Mouse (Mus musculus): ENCODE measurements around the gene Il10ra.
A peak's percentile ranks its signal among the peaks of the same experiment; 100 is the strongest.

Gene Il10ra

GRCm38 (mm10) chr9:45255967-45256366 lies 13.0 kb downstream of the Il10ra start:
- no peak for DNase-seq

- no peak for DNase-seq
Observed at GRCm38 (mm10) chr9:45255431-45255830, 13.5 kb downstream of the Il10ra start.

- no peak for DNase-seq
Observed at GRCm38 (mm10) chr9:45254605-45255004, 14.3 kb downstream of the Il10ra start.

GRCm38 (mm10) chr9:45254021-45254420 lies 14.9 kb downstream of the Il10ra start:
- DNase-seq = no peak

GRCm38 (mm10) chr9:45252395-45252794 lies 16.6 kb downstream of the Il10ra start:
- no peak for DNase-seq

- no peak for DNase-seq
Observed at GRCm38 (mm10) chr9:45251990-45252389, 17.0 kb downstream of the Il10ra start.

GRCm38 (mm10) chr9:45251281-45251680 lies 17.7 kb downstream of the Il10ra start:
- DNase-seq = no peak

GRCm38 (mm10) chr9:45250306-45250705 lies 18.6 kb downstream of the Il10ra start:
- DNase-seq = no peak

GRCm38 (mm10) chr9:45247536-45247935 lies 21.4 kb downstream of the Il10ra start:
- no peak for DNase-seq

GRCm38 (mm10) chr9:45246060-45246459 lies 22.9 kb downstream of the Il10ra start:
- no peak for DNase-seq

- DNase-seq = no peak
Observed at GRCm38 (mm10) chr9:45245432-45245831, 23.5 kb downstream of the Il10ra start.

GRCm38 (mm10) chr9:45241397-45241796 lies 27.6 kb downstream of the Il10ra start:
- no peak for DNase-seq

- no peak for DNase-seq
Observed at GRCm38 (mm10) chr9:45236744-45237143, 32.2 kb downstream of the Il10ra start.

GRCm38 (mm10) chr9:45235668-45236227 lies 33.2 kb downstream of the Il10ra start:
- DNase-seq = no peak

GRCm38 (mm10) chr9:45229359-45229758 lies 39.6 kb downstream of the Il10ra start:
- DNase-seq = no peak

GRCm38 (mm10) chr9:45221567-45221966 lies 47.4 kb downstream of the Il10ra start:
- DNase-seq = peak; percentile 95

- no peak for DNase-seq
Observed at GRCm38 (mm10) chr9:45219644-45220043, 49.3 kb downstream of the Il10ra start.

- peak; percentile 11 for DNase-seq
Observed at GRCm38 (mm10) chr9:45215526-45216179, 53.3 kb downstream of the Il10ra start.

GRCm38 (mm10) chr9:45212001-45212400 lies 56.9 kb downstream of the Il10ra start:
- no peak for DNase-seq

GRCm38 (mm10) chr9:45207015-45207743 lies 61.8 kb downstream of the Il10ra start:
- DNase-seq = no peak

- DNase-seq = no peak
Observed at GRCm38 (mm10) chr9:45206121-45206520, 62.8 kb downstream of the Il10ra start.

- no peak for DNase-seq
Observed at GRCm38 (mm10) chr9:45205143-45205542, 63.8 kb downstream of the Il10ra start.
